8 mouse cellular contexts compared by ENCODE assay signal in genomic region chr10:13964501-13965281, GRCm38 (mm10). TPM values are rescaled to one million over a fixed set of nuclear protein-coding genes. Genes with fewer than 3 reads are reported as not detected.
A peak's percentile ranks its signal among the peaks of the same experiment; 100 is the strongest.
DNase-seq lines count a peak whose midpoint lies in the region; ATAC-seq and TF ChIP-seq lines count a peak whose summit lies in the region.

No protein-coding gene starts in this region.

- peak overlapping the region; percentile 94 for H3K27ac ChIP-seq in hindbrain, embryonic 10.5 days
- peak overlapping the region; percentile 99 for H3K27ac ChIP-seq in lung, postnatal 0 days (ENCODE audit: low read length)
- H3K27ac ChIP-seq in thymus, adult 2 months (ENCODE audit: control insufficient read depth, insufficient read depth, low read length), result peak overlapping the region; percentile 97

- peaks cover 16% of the 10 kb centered on the region for H3K27me3 ChIP-seq in hindbrain, embryonic 10.5 days (ENCODE audit: insufficient read depth, poor library complexity, severe bottlenecking)
- no peaks in the 10 kb centered on the region for H3K27me3 ChIP-seq in lung, postnatal 0 days (replicated peaks; ENCODE audit: insufficient read depth, low read length)
- no peaks in the 10 kb centered on the region for H3K27me3 ChIP-seq in thymus, adult 2 months (ENCODE audit: control insufficient read depth, insufficient read depth, low read length)

- H3K4me1 ChIP-seq in hindbrain, embryonic 10.5 days (replicated peaks), result peaks cover 35% of the 10 kb centered on the region
- H3K4me1 ChIP-seq in lung, postnatal 0 days (ENCODE audit: insufficient read depth, low read depth, low read length), result no peaks in the 10 kb centered on the region
- no peaks in the 10 kb centered on the region for H3K4me1 ChIP-seq in thymus, adult 2 months (replicated peaks; ENCODE audit: control insufficient read depth, insufficient read depth, low read length)

- peak overlapping the region; percentile 95 for H3K4me2 ChIP-seq in lung, postnatal 0 days (replicated peaks; ENCODE audit: low read depth, low read length)

- peak; percentile 50 for TF ChIP-seq CTCF in lung, postnatal 0 days (IDR thresholded peaks at IDR 0.05)
- TF ChIP-seq CTCF in thymus, adult 2 months (IDR thresholded peaks at IDR 0.05; ENCODE audit: borderline replicate concordance, control insufficient read depth, extremely low read depth, insufficient read depth, low read length, poor library complexity), result peak; percentile 30; the same call in 1 of the 2 replicates

- H3K4me3 ChIP-seq in hindbrain, embryonic 10.5 days, result peak overlapping the region; percentile 73
- peak overlapping the region; percentile 95 for H3K4me3 ChIP-seq in lung, postnatal 0 days (ENCODE audit: low read depth, low read length)
- peak overlapping the region; percentile 79 for H3K4me3 ChIP-seq in thymus, adult 2 months (ENCODE audit: control insufficient read depth, insufficient read depth, low read length)

- WGBS in hindbrain, embryonic 10.5 days, result under 1% methylated on average over 65 of the region's 65 CpGs
- under 1% methylated on average over 35 of the region's 65 CpGs for WGBS in lung, postnatal 0 days
- WGBS in thymus, adult 2 months, result under 1% methylated on average over 65 of the region's 65 CpGs

- peak; percentile 82 for DNase-seq in ES-CJ7 (ENCODE audit: low read depth, low spot score)
- DNase-seq in cerebellum, adult 18-20 months, result peak; percentile 77
- peak; percentile 66 to 72 for DNase-seq in frontal cortex, adult 2 months (ENCODE audit: extremely low spot score in 1 of 2, low spot score in 1 of 2)
- DNase-seq in hindbrain, embryonic 10.5 days (ENCODE audit: low spot score), result peak; percentile 57
- peak; percentile 75 to 78 for DNase-seq in layer of hippocampus, postnatal 14 days (ENCODE audit: low spot score in 2 of 2)
- DNase-seq in lung, postnatal 0 days (ENCODE audit: low spot score), result peak; percentile 94
- DNase-seq in ovary, adult 18-20 months (ENCODE audit: low spot score), result peak; percentile 82
- DNase-seq in thymus, adult 2 months, result peak; percentile 88

- H3K9ac ChIP-seq in lung, postnatal 0 days (replicated peaks; ENCODE audit: low read depth), result peak overlapping the region; percentile 92

- TF ChIP-seq POLR2A in thymus, adult 2 months (IDR thresholded peaks at IDR 0.05; ENCODE audit: control insufficient read depth, extremely low read depth, insufficient read depth, low read length, poor library complexity), result peak; percentile 44; the same call in 1 of the 2 replicates

- TF ChIP-seq EP300 in lung, postnatal 0 days (IDR thresholded peaks at IDR 0.05), result 0 out of 2 replicates have a peak, but pooled peaks have one; percentile 37

- H3K9me3 ChIP-seq in hindbrain, embryonic 10.5 days, result no peaks in the 10 kb centered on the region
- H3K9me3 ChIP-seq in lung, postnatal 0 days (ENCODE audit: low read length), result no peaks in the 10 kb centered on the region

- ATAC-seq in lung, postnatal 0 days, result peak; percentile 67

- no peaks in the 10 kb centered on the region for H3K36me3 ChIP-seq in hindbrain, embryonic 10.5 days
- H3K36me3 ChIP-seq in lung, postnatal 0 days (ENCODE audit: insufficient read depth, low read length), result no peaks in the 10 kb centered on the region
- H3K36me3 ChIP-seq in thymus, adult 2 months (ENCODE audit: control insufficient read depth, insufficient read depth, low read length), result no peaks in the 10 kb centered on the region

RNA-seq across cellular contexts. Expression of gene Hivep2, which starts 1.2 kb away (rescaled TPM):
- polyA plus RNA-seq in frontal cortex, adult 2 months (2012; rRNA removed), result 96.0 and 102 TPM in 2 replicates
- 1.2 and 1.6 TPM in 2 replicates for polyA plus RNA-seq in hindbrain, embryonic 10.5 days (2016; fragmentation: Nextera tagmentation; extraction: Ambion mirVana)
- total RNA-seq in layer of hippocampus, postnatal 14 days (2021), result 100 to 1,000 TPM; 216 to 243 TPM
- 4.5 and 6.2 TPM in 2 replicates for polyA plus RNA-seq in lung, postnatal 0 days (2015; fragmentation: Nextera tagmentation; extraction: Ambion mirVana)
- 26.4 and 32.0 TPM in 2 replicates for polyA plus RNA-seq in thymus, adult 2 months (2012; rRNA removed)

Comparison
In these comparisons a context has a peak if more than half of its experiments do, and no peak if none do; other contexts are left out.
1. Peak in every context shown above with its lines: DNase-seq, ATAC-seq, H3K4me3 ChIP-seq and H3K27ac ChIP-seq.